In genomic region chr9:78601046-78601730, GRCm38 (mm10) we compare ENCODE assay signal across 8 mouse cellular contexts. TPM values are rescaled to one million over a fixed set of nuclear protein-coding genes. Genes with fewer than 3 reads are reported as not detected.
A peak's percentile ranks its signal among the peaks of the same experiment; 100 is the strongest.
DNase-seq lines count a peak whose midpoint lies in the region; ATAC-seq and TF ChIP-seq lines count a peak whose summit lies in the region.

No protein-coding gene starts in this region.

- H3K4me3 ChIP-seq in heart, postnatal 0 days (ENCODE audit: low read depth, low read length): no peak overlapping the region
- no peak overlapping the region for H3K4me3 ChIP-seq in heart, embryonic 11.5 days (ENCODE audit: low read depth, low read length)
- no peak overlapping the region for H3K4me3 ChIP-seq in midbrain, embryonic 11.5 days (ENCODE audit: low read depth, low read length)
- H3K4me3 ChIP-seq in midbrain, embryonic 15.5 days: no peak overlapping the region

- H3K4me2 ChIP-seq in heart, postnatal 0 days (ENCODE audit: low read depth, low read length): no peak overlapping the region
- H3K4me2 ChIP-seq in heart, embryonic 11.5 days: no peak overlapping the region
- no peak overlapping the region for H3K4me2 ChIP-seq in midbrain, embryonic 11.5 days
- H3K4me2 ChIP-seq in midbrain, embryonic 15.5 days: no peak overlapping the region

- H3K9me3 ChIP-seq in heart, postnatal 0 days (replicated peaks; ENCODE audit: control insufficient read depth, low read length): no peaks in the 10 kb centered on the region
- no peaks in the 10 kb centered on the region for H3K9me3 ChIP-seq in heart, embryonic 11.5 days (replicated peaks; ENCODE audit: control insufficient read depth, low read length)
- H3K9me3 ChIP-seq in midbrain, embryonic 11.5 days (ENCODE audit: control insufficient read depth, low read length): no peaks in the 10 kb centered on the region
- H3K9me3 ChIP-seq in midbrain, embryonic 15.5 days: no peaks in the 10 kb centered on the region

- DNase-seq in heart, postnatal 0 days (ENCODE audit: low spot score): no peak
- DNase-seq in midbrain, embryonic 11.5 days (ENCODE audit: low spot score, missing footprints): no peak
- DNase-seq in Patski (ENCODE audit: low read depth, low spot score): peak; percentile 25
- peak; percentile 29 for DNase-seq in lung, postnatal 14 days
- no peak for DNase-seq in right cerebral cortex, postnatal 14 days
- no peak for DNase-seq in cerebellum, adult 11-12 months

- WGBS in heart, postnatal 0 days: 55% methylated on average over 4 of the region's 4 CpGs
- 57% methylated on average over 4 of the region's 4 CpGs for WGBS in heart, embryonic 11.5 days (ENCODE audit: insufficient replicate concordance)
- 69% methylated on average over 4 of the region's 4 CpGs for WGBS in midbrain, embryonic 11.5 days
- 60% methylated on average over 4 of the region's 4 CpGs for WGBS in midbrain, embryonic 15.5 days

- H3K27ac ChIP-seq in heart, postnatal 0 days (ENCODE audit: low read depth): no peak overlapping the region
- H3K27ac ChIP-seq in heart, embryonic 11.5 days (ENCODE audit: low read depth, low read length): no peak overlapping the region
- no peak overlapping the region for H3K27ac ChIP-seq in midbrain, embryonic 11.5 days (ENCODE audit: low read depth, low read length)
- H3K27ac ChIP-seq in midbrain, embryonic 15.5 days: no peak overlapping the region

- CTCF ChIA-PET in Patski (lab: Charles Lee): interaction anchor here (0.6 to 1.2 kb wide), 5 partner anchors 9 to 30 kb away, joined by 3 to 5 read pairs (median 3); no protein-coding TSS in a partner anchor

- no peaks in the 10 kb centered on the region for H3K27me3 ChIP-seq in heart, postnatal 0 days (ENCODE audit: control insufficient read depth, insufficient read depth, low read length)
- no peaks in the 10 kb centered on the region for H3K27me3 ChIP-seq in heart, embryonic 11.5 days (ENCODE audit: control insufficient read depth, insufficient read depth, low read length)
- no peaks in the 10 kb centered on the region for H3K27me3 ChIP-seq in midbrain, embryonic 11.5 days (ENCODE audit: control insufficient read depth, insufficient read depth, low read length)
- no peaks in the 10 kb centered on the region for H3K27me3 ChIP-seq in midbrain, embryonic 15.5 days (replicated peaks)
- no peaks in the 10 kb centered on the region for H3K27me3 ChIP-seq in Patski

- peak; percentile 54 for TF ChIP-seq CTCF in heart, postnatal 0 days (IDR thresholded peaks at IDR 0.05; ENCODE audit: low read depth)
- peak; percentile 91 for TF ChIP-seq CTCF in Patski (IDR thresholded peaks at IDR 0.05)

- no peaks in the 10 kb centered on the region for H3K4me1 ChIP-seq in heart, postnatal 0 days (ENCODE audit: control insufficient read depth, insufficient read depth)
- no peaks in the 10 kb centered on the region for H3K4me1 ChIP-seq in heart, embryonic 11.5 days (ENCODE audit: control insufficient read depth, insufficient read depth, low read length)
- no peaks in the 10 kb centered on the region for H3K4me1 ChIP-seq in midbrain, embryonic 11.5 days (ENCODE audit: control insufficient read depth, insufficient read depth, low read length)
- H3K4me1 ChIP-seq in midbrain, embryonic 15.5 days: no peaks in the 10 kb centered on the region

- in situ Hi-C loops in Patski (cut with MboI; ENCODE audit: low pct_unique_long_range_greater_than_20kb): no loop called here

- no peaks in the 10 kb centered on the region for H3K36me3 ChIP-seq in heart, postnatal 0 days (replicated peaks; ENCODE audit: control insufficient read depth, insufficient read depth, low read length)
- no peaks in the 10 kb centered on the region for H3K36me3 ChIP-seq in heart, embryonic 11.5 days (ENCODE audit: control insufficient read depth, insufficient read depth, low read length)
- no peaks in the 10 kb centered on the region for H3K36me3 ChIP-seq in midbrain, embryonic 11.5 days (ENCODE audit: control insufficient read depth, insufficient read depth, low read length)
- no peaks in the 10 kb centered on the region for H3K36me3 ChIP-seq in midbrain, embryonic 15.5 days (replicated peaks)

- POLR2A ChIA-PET in Patski (lab: Charles Lee): no interaction called here

- ATAC-seq in heart, postnatal 0 days (ENCODE audit: insufficient read depth, low read depth): no peak
- ATAC-seq in heart, embryonic 11.5 days (replicated peaks; ENCODE audit: insufficient number of reproducible peaks, low FRiP score, low TSS enrichment): no peak
- 0 out of 2 replicates have a peak, but pooled peaks have one; percentile 40 for ATAC-seq in midbrain, embryonic 11.5 days (ENCODE audit: low FRiP score)
- ATAC-seq in midbrain, embryonic 15.5 days (replicated peaks): no peak
- ATAC-seq in Patski: no peak

- no peak overlapping the region for H3K9ac ChIP-seq in heart, postnatal 0 days (replicated peaks; ENCODE audit: low read depth, low read length)
- H3K9ac ChIP-seq in heart, embryonic 11.5 days (ENCODE audit: low read depth, low read length): no peak overlapping the region
- no peak overlapping the region for H3K9ac ChIP-seq in midbrain, embryonic 11.5 days (ENCODE audit: low read length)
- no peak overlapping the region for H3K9ac ChIP-seq in midbrain, embryonic 15.5 days

- TF ChIP-seq EP300 in heart, postnatal 0 days (IDR thresholded peaks at IDR 0.05; ENCODE audit: low read depth): no peak

RNA-seq across cellular contexts. Expression of gene Slc17a5, which starts 13.3 kb away (rescaled TPM):
- total RNA-seq in heart, postnatal 0 days (2014; rRNA removed; ENCODE audit: low replicate concordance): 6.3 and 13.4 TPM in 2 replicates
- polyA plus RNA-seq in heart, postnatal 0 days (2015; fragmentation: Nextera tagmentation; extraction: Ambion mirVana): 7.3 and 8.0 TPM in 2 replicates
- 7.4 and 7.7 TPM in 2 replicates for polyA plus RNA-seq in heart, embryonic 11.5 days (2014; fragmentation: Nextera tagmentation; extraction: Ambion mirVana)
- 9.8 and 12.3 TPM in 2 replicates for polyA plus RNA-seq in midbrain, embryonic 11.5 days (2014; fragmentation: Nextera tagmentation; extraction: Ambion mirVana)
- 17.8 and 18.6 TPM in 2 replicates for polyA plus RNA-seq in midbrain, embryonic 15.5 days (2015; fragmentation: Nextera tagmentation; extraction: Ambion mirVana)
- polyA plus RNA-seq in Patski (2021): 29.9 TPM

RNA-seq across cellular contexts. Expression of gene Cd109, which starts 14.2 kb away (rescaled TPM):
- total RNA-seq in heart, postnatal 0 days (2014; rRNA removed; ENCODE audit: low replicate concordance): 6.5 TPM in 2 replicates
- polyA plus RNA-seq in heart, postnatal 0 days (2015; fragmentation: Nextera tagmentation; extraction: Ambion mirVana): 3.0 and 3.3 TPM in 2 replicates
- polyA plus RNA-seq in heart, embryonic 11.5 days (2014; fragmentation: Nextera tagmentation; extraction: Ambion mirVana): 1.7 TPM in 2 replicates
- 6.2 and 6.7 TPM in 2 replicates for polyA plus RNA-seq in midbrain, embryonic 11.5 days (2014; fragmentation: Nextera tagmentation; extraction: Ambion mirVana)
- 0.92 and 1.1 TPM in 2 replicates for polyA plus RNA-seq in midbrain, embryonic 15.5 days (2015; fragmentation: Nextera tagmentation; extraction: Ambion mirVana)
- polyA plus RNA-seq in Patski (2021): 6.5 TPM

Comparison
In these comparisons a context has a peak if more than half of its experiments do, and no peak if none do; other contexts are left out.
1. DNase-seq: peak in Patski (single experiment) and lung, postnatal 14 days (single experiment); none in heart, postnatal 0 days (single experiment), midbrain, embryonic 11.5 days (single experiment), right cerebral cortex, postnatal 14 days (single experiment) and cerebellum, adult 11-12 months (single experiment).